Mouse (Mus musculus): ENCODE measurements around the gene Odc1.
"Not testable (repeated sequence)": the region's sequence is repeated elsewhere in the genome, so short reads cannot be mapped to it uniquely, and the experiment has no call there.

The Odc1 gene

GRCm38 (mm10) chr12:17544209-17545106, at the start of gene Odc1:
Odc1 (plus strand) TSS chr12:17544794.
- DNase-seq (ENCODE audit: low spot score in 2 of 2), result peak; percentile 92 to 94

- no peak for DNase-seq (ENCODE audit: low spot score in 2 of 2)
Observed at GRCm38 (mm10) chr12:17494809-17495208, 49.8 kb upstream of the Odc1 start.

GRCm38 (mm10) chr12:17495858-17496451, 48.6 kb upstream of the Odc1 start:
- no peak for DNase-seq (ENCODE audit: low spot score in 2 of 2)

- no peak for DNase-seq (ENCODE audit: low spot score in 2 of 2)
Observed at GRCm38 (mm10) chr12:17505620-17506074, 38.9 kb upstream of the Odc1 start.

GRCm38 (mm10) chr12:17506117-17506993, 38.2 kb upstream of the Odc1 start:
- no peak for DNase-seq (ENCODE audit: low spot score in 2 of 2)

- DNase-seq (ENCODE audit: low spot score in 2 of 2), result no peak
Observed at GRCm38 (mm10) chr12:17506994-17507542, 37.5 kb upstream of the Odc1 start.

GRCm38 (mm10) chr12:17509310-17509709, 35.3 kb upstream of the Odc1 start:
- DNase-seq (ENCODE audit: low spot score in 2 of 2), result no peak

GRCm38 (mm10) chr12:17510158-17510557, 34.4 kb upstream of the Odc1 start:
- DNase-seq (ENCODE audit: low spot score in 2 of 2), result no peak

- DNase-seq (ENCODE audit: low spot score in 2 of 2), result no peak
Observed at GRCm38 (mm10) chr12:17511019-17511418, 33.6 kb upstream of the Odc1 start.

- DNase-seq (ENCODE audit: low spot score in 2 of 2), result no peak
Observed at GRCm38 (mm10) chr12:17529180-17529579, 15.4 kb upstream of the Odc1 start.

GRCm38 (mm10) chr12:17529726-17530125, 14.9 kb upstream of the Odc1 start:
- DNase-seq (ENCODE audit: low spot score in 2 of 2), result no peak

GRCm38 (mm10) chr12:17530825-17531224, 13.8 kb upstream of the Odc1 start:
- DNase-seq (ENCODE audit: low spot score in 2 of 2), result no peak

- DNase-seq (ENCODE audit: low spot score in 2 of 2), result no peak
Observed at GRCm38 (mm10) chr12:17536222-17536621, 8.4 kb upstream of the Odc1 start.

GRCm38 (mm10) chr12:17537147-17537546, 7.4 kb upstream of the Odc1 start:
- DNase-seq (ENCODE audit: low spot score in 2 of 2), result no peak

GRCm38 (mm10) chr12:17538087-17538486, 6.5 kb upstream of the Odc1 start:
- no peak for DNase-seq (ENCODE audit: low spot score in 2 of 2)

- no peak for DNase-seq (ENCODE audit: low spot score in 2 of 2)
Observed at GRCm38 (mm10) chr12:17539041-17539440, 5.6 kb upstream of the Odc1 start.

GRCm38 (mm10) chr12:17540040-17540552, 4.5 kb upstream of the Odc1 start:
- no peak for DNase-seq (ENCODE audit: low spot score in 2 of 2)

- no peak for DNase-seq (ENCODE audit: low spot score in 2 of 2)
Observed at GRCm38 (mm10) chr12:17545107-17545571, 545 bp downstream of the Odc1 start.

GRCm38 (mm10) chr12:17545884-17546283, 1.3 kb downstream of the Odc1 start:
- no peak for DNase-seq (ENCODE audit: low spot score in 2 of 2)

GRCm38 (mm10) chr12:17547552-17547951, 3.0 kb downstream of the Odc1 start:
- DNase-seq (ENCODE audit: low spot score in 2 of 2), result not testable (repeated sequence)

GRCm38 (mm10) chr12:17548505-17548904, 3.9 kb downstream of the Odc1 start:
- no peak for DNase-seq (ENCODE audit: low spot score in 2 of 2)
